Mouse (Mus musculus) myocyte (in vitro differentiated cells): Measurements from ENCODE around the gene Igfbp4. TPM values are rescaled to one million over a fixed set of nuclear protein-coding genes. Genes with fewer than 3 reads are reported as not detected.

Experiments used
- H3K27me3 ChIP-seq: one replicate; pipeline ENCODE4 v1.6.1; 2011; ENCODE audit not compliant: control insufficient read depth, insufficient read depth, insufficient read length
- H3K36me3 ChIP-seq: one replicate; pipeline ENCODE4 v1.6.1; 2011; ENCODE audit not compliant: control insufficient read depth, insufficient read depth
- H3K4me2 ChIP-seq: one replicate; pipeline ENCODE4 v1.6.1; 2011; ENCODE audit warnings: low read depth, control low read depth
- H3K4me3 ChIP-seq: one replicate; pipeline ENCODE4 v1.5.1; 2011; ENCODE audit warnings: mild to moderate bottlenecking, control low read depth, moderate library complexity
- H3K79me2 ChIP-seq: one replicate; pipeline ENCODE4 v1.6.1; 2011; ENCODE audit not compliant: control insufficient read depth, insufficient read depth
- H3ac ChIP-seq: one replicate; pipeline ENCODE4 v1.6.1; 2011; ENCODE audit not compliant: control insufficient read depth, insufficient read length
- CEBPB ChIP-seq: IDR thresholded peaks from 2 replicates; pipeline ENCODE4 v1.6.1; 2011; ENCODE audit warnings: mild to moderate bottlenecking, moderate library complexity; ENCODE audit not compliant: poor library complexity, insufficient read depth, severe bottlenecking
- E2F4 ChIP-seq: IDR thresholded peaks from one replicate; pipeline ENCODE4 v1.6.1; 2011; ENCODE audit warnings: mild to moderate bottlenecking, control low read depth, moderate library complexity; ENCODE audit not compliant: insufficient read depth
- MAX ChIP-seq: IDR thresholded peaks from one replicate; pipeline ENCODE4 v1.6.1; 2011; ENCODE audit warnings: low read depth, mild to moderate bottlenecking, control low read depth
- MYOD1 ChIP-seq, 3 experiments: IDR thresholded peaks; one replicate each; pipeline ENCODE4 v1.6.1; 2011; ENCODE audit warnings: control low read depth in 2 of 3, low read depth in 2 of 3, mild to moderate bottlenecking in 2 of 3, moderate library complexity in 1 of 3; ENCODE audit not compliant: insufficient read length in 2 of 3, control insufficient read depth in 1 of 3
- MYOG ChIP-seq, 3 experiments: IDR thresholded peaks; one replicate each; pipeline ENCODE4 v1.6.1; 2011; ENCODE audit warnings: control low read depth in 2 of 3, low read depth in 2 of 3, mild to moderate bottlenecking in 2 of 3; ENCODE audit not compliant: insufficient read length in 2 of 3, control insufficient read depth in 1 of 3, insufficient read depth in 1 of 3
- POLR2A ChIP-seq: IDR thresholded peaks from one replicate; pipeline ENCODE4 v1.6.1; 2011; ENCODE audit warnings: low read depth, mild to moderate bottlenecking, control low read depth, moderate library complexity; ENCODE audit not compliant: insufficient read length
- POLR2AphosphoS2 ChIP-seq: IDR thresholded peaks from one replicate; pipeline ENCODE4 v1.6.1; 2011; ENCODE audit warnings: low read depth, control low read depth; ENCODE audit not compliant: insufficient read length
- REST ChIP-seq: IDR thresholded peaks from one replicate; pipeline ENCODE4 v1.6.1; 2011; ENCODE audit warnings: mild to moderate bottlenecking, control low read depth, moderate library complexity; ENCODE audit not compliant: insufficient read depth, insufficient read length
- SRF ChIP-seq: IDR thresholded peaks from one replicate; pipeline ENCODE4 v1.6.1; 2011; ENCODE audit warnings: low read depth; ENCODE audit not compliant: control insufficient read depth, insufficient read length
- TCF12 ChIP-seq: IDR thresholded peaks from one replicate; pipeline ENCODE4 v1.6.1; 2011; ENCODE audit warnings: mild to moderate bottlenecking, control low read depth; ENCODE audit not compliant: poor library complexity, insufficient read depth, severe bottlenecking
- TCF3 ChIP-seq: IDR thresholded peaks from one replicate; pipeline ENCODE4 v1.6.1; 2011; ENCODE audit warnings: low read depth, control low read depth; ENCODE audit not compliant: insufficient read length
- USF1 ChIP-seq: IDR thresholded peaks from one replicate; pipeline ENCODE4 v1.6.1; 2011; ENCODE audit warnings: low read depth, mild to moderate bottlenecking, control low read depth, moderate library complexity
- polyA plus RNA-seq: library from polyadenylated mRNA; unstranded; fragments of >200 nt; fragmentation: generic; extraction: Trizol; gene quantifications from one replicate; pipeline ENCODE4 v1.2.1, GENCODE M21; 2012; ENCODE audit warnings: missing spikeins

Gene Igfbp4
- polyA plus RNA-seq, 1 experiment: 58.6 TPM

GRCm38 (mm10) chr11:99080902-99081543, 40.0 kb downstream of the Igfbp4 start:
- Histone ChIP-seq H3K27me3 (no peaks in the 10 kb centered on the region), H3ac (no peak overlapping the region), H3K79me2 (no peaks in the 10 kb centered on the region), H3K4me3 (no peak overlapping the region), H3K4me2 (peak overlapping the region; percentile 0), H3K36me3 (no peaks in the 10 kb centered on the region)
- TF ChIP-seq E2F4 (no peak), MYOG (IDR thresholded peaks at IDR 0.05; ENCODE audit: control insufficient read depth in 1 of 3, insufficient read depth in 1 of 3, insufficient read length in 2 of 3, low read depth in 2 of 3) (no peak), SRF (no peak), USF1 (no peak), MYOD1 (IDR thresholded peaks at IDR 0.05; ENCODE audit: control insufficient read depth in 1 of 3, insufficient read length in 2 of 3, low read depth in 2 of 3) (no peak), POLR2A (no peak), CEBPB (no peak)

- Histone ChIP-seq H3K4me3 (no peak overlapping the region), H3K27me3 (no peaks in the 10 kb centered on the region), H3ac (no peak overlapping the region), H3K36me3 (no peaks in the 10 kb centered on the region), H3K4me2 (peak overlapping the region; percentile 0), H3K79me2 (no peaks in the 10 kb centered on the region)
- TF ChIP-seq POLR2AphosphoS2 (no peak), CEBPB (peak; percentile 74; the same call in 1 of the 2 replicates)
Observed at GRCm38 (mm10) chr11:99081566-99081965, 40.5 kb downstream of the Igfbp4 start.

- no peak for TF ChIP-seq MYOD1 (IDR thresholded peaks at IDR 0.05; ENCODE audit: control insufficient read depth in 1 of 3, insufficient read length in 2 of 3, low read depth in 2 of 3)
- TF ChIP-seq TCF3: no peak
- TF ChIP-seq MYOG (IDR thresholded peaks at IDR 0.05; ENCODE audit: control insufficient read depth in 1 of 3, insufficient read depth in 1 of 3, insufficient read length in 2 of 3, low read depth in 2 of 3): no peak
- no peak for TF ChIP-seq TCF12
- TF ChIP-seq CEBPB: no peak
- no peak for TF ChIP-seq POLR2A
- no peak for TF ChIP-seq SRF
- no peak for TF ChIP-seq USF1
- no peak for TF ChIP-seq REST
- no peak for TF ChIP-seq MAX
- H3ac ChIP-seq: no peak overlapping the region
- H3K4me2 ChIP-seq: peak overlapping the region; percentile 18
- no peaks in the 10 kb centered on the region for H3K27me3 ChIP-seq
- no peaks in the 10 kb centered on the region for H3K36me3 ChIP-seq
- no peaks in the 10 kb centered on the region for H3K79me2 ChIP-seq
- no peak overlapping the region for H3K4me3 ChIP-seq
Observed at GRCm38 (mm10) chr11:99082098-99082497, 41.1 kb downstream of the Igfbp4 start.

- no peak overlapping the region for H3K4me3 ChIP-seq
- TF ChIP-seq SRF (no peak), POLR2AphosphoS2 (no peak), USF1 (no peak), MYOG (IDR thresholded peaks at IDR 0.05; ENCODE audit: control insufficient read depth in 1 of 3, insufficient read depth in 1 of 3, insufficient read length in 2 of 3, low read depth in 2 of 3) (no peak), MAX (no peak), E2F4 (no peak), TCF12 (no peak), REST (no peak), CEBPB (no peak)
Observed at GRCm38 (mm10) chr11:99083516-99083915, 42.5 kb downstream of the Igfbp4 start.

GRCm38 (mm10) chr11:99084366-99084765, 43.3 kb downstream of the Igfbp4 start:
- TF ChIP-seq MYOG (IDR thresholded peaks at IDR 0.05; ENCODE audit: control insufficient read depth in 1 of 3, insufficient read depth in 1 of 3, insufficient read length in 2 of 3, low read depth in 2 of 3) (no peak), SRF (no peak), MYOD1 (IDR thresholded peaks at IDR 0.05; ENCODE audit: control insufficient read depth in 1 of 3, insufficient read length in 2 of 3, low read depth in 2 of 3) (no peak), TCF12 (no peak), CEBPB (no peak), MAX (no peak), USF1 (no peak), POLR2AphosphoS2 (no peak), TCF3 (no peak), REST (no peak), E2F4 (no peak), POLR2A (no peak)
- no peak overlapping the region for H3K4me3 ChIP-seq
- H3ac ChIP-seq: no peak overlapping the region
- H3K36me3 ChIP-seq: no peaks in the 10 kb centered on the region
- no peak overlapping the region for H3K4me2 ChIP-seq
- no peaks in the 10 kb centered on the region for H3K27me3 ChIP-seq
- no peaks in the 10 kb centered on the region for H3K79me2 ChIP-seq

More at GRCm38 (mm10) chr11:99083516-99083915, 42.5 kb downstream of the Igfbp4 start:
- no peaks in the 10 kb centered on the region for H3K36me3 ChIP-seq
- no peak overlapping the region for H3K4me2 ChIP-seq
- no peaks in the 10 kb centered on the region for H3K79me2 ChIP-seq
- no peak overlapping the region for H3ac ChIP-seq
- H3K27me3 ChIP-seq: no peaks in the 10 kb centered on the region
